Mouse (Mus musculus): Measurements from ENCODE around the gene Cab39l. TPM values are rescaled to one million over a fixed set of nuclear protein-coding genes. Genes with fewer than 3 reads are reported as not detected.
"Not testable (repeated sequence)": the region's sequence is repeated elsewhere in the genome, so short reads cannot be mapped to it uniquely, and the experiment has no call there.

Gene Cab39l
- polyA plus RNA-seq, 1 experiment from 2014 or later, result 22.4 TPM

GRCm38 (mm10) chr14:59605671-59606353, 165.0 kb downstream of the Cab39l start:
- Histone ChIP-seq H3K9ac (ENCODE audit: low read depth, low read length) (no peak overlapping the region), H3K27me3 (ENCODE audit: control insufficient read depth, insufficient read depth, low read depth, low read length) (peaks cover 3% of the 10 kb centered on the region; the same call in 1 of the 2 replicates), H3K9me3 (replicated peaks; ENCODE audit: control insufficient read depth, low read length, poor library complexity, severe bottlenecking) (no peaks in the 10 kb centered on the region), H3K4me2 (ENCODE audit: low read length) (no peak overlapping the region), H3K27ac (ENCODE audit: low read length) (no peak overlapping the region), H3K4me3 (ENCODE audit: low read depth, low read length) (no peak overlapping the region), H3K4me1 (ENCODE audit: control insufficient read depth, insufficient read depth, low read length) (no peaks in the 10 kb centered on the region), H3K36me3 (ENCODE audit: control insufficient read depth, insufficient read depth, low read length) (no peaks in the 10 kb centered on the region)
- 13% methylated on average over 5 of the region's 5 CpGs for WGBS
- ATAC-seq, result peak; percentile 60; the same call in 1 of the 2 replicates

- Histone ChIP-seq H3K36me3 (ENCODE audit: control insufficient read depth, insufficient read depth, low read length) (no peaks in the 10 kb centered on the region), H3K27ac (ENCODE audit: low read length) (no peak overlapping the region), H3K9ac (ENCODE audit: low read depth, low read length) (no peak overlapping the region), H3K27me3 (ENCODE audit: control insufficient read depth, insufficient read depth, low read depth, low read length) (no peaks in the 10 kb centered on the region), H3K4me2 (ENCODE audit: low read length) (no peak overlapping the region), H3K4me1 (ENCODE audit: control insufficient read depth, insufficient read depth, low read length) (no peaks in the 10 kb centered on the region), H3K4me3 (ENCODE audit: low read depth, low read length) (no peak overlapping the region), H3K9me3 (replicated peaks; ENCODE audit: control insufficient read depth, low read length, poor library complexity, severe bottlenecking) (no peaks in the 10 kb centered on the region)
- no peak for ATAC-seq
- 51% methylated on average over 3 of the region's 3 CpGs for WGBS
Observed at GRCm38 (mm10) chr14:59607021-59607420, 166.2 kb downstream of the Cab39l start.

- H3K36me3 ChIP-seq (ENCODE audit: control insufficient read depth, insufficient read depth, low read length), result no peaks in the 10 kb centered on the region
- H3K4me2 ChIP-seq (ENCODE audit: low read length), result no peak overlapping the region
- 55% methylated on average over 14 of the region's 14 CpGs for WGBS
Observed at GRCm38 (mm10) chr14:59612920-59613625, 172.3 kb downstream of the Cab39l start.

GRCm38 (mm10) chr14:59614149-59614548, 173.4 kb downstream of the Cab39l start:
- not testable (repeated sequence) for H3K36me3 ChIP-seq (ENCODE audit: control insufficient read depth, insufficient read depth, low read length); H3K27ac ChIP-seq (ENCODE audit: low read length); H3K9ac ChIP-seq (ENCODE audit: low read depth, low read length); H3K4me2 ChIP-seq (ENCODE audit: low read length); ATAC-seq; H3K4me1 ChIP-seq (ENCODE audit: control insufficient read depth, insufficient read depth, low read length); H3K9me3 ChIP-seq (replicated peaks; ENCODE audit: control insufficient read depth, low read length, poor library complexity, severe bottlenecking); H3K4me3 ChIP-seq (ENCODE audit: low read depth, low read length); H3K27me3 ChIP-seq (ENCODE audit: control insufficient read depth, insufficient read depth, low read depth, low read length)
- 78% methylated on average over 3 of the region's 3 CpGs for WGBS

More at GRCm38 (mm10) chr14:59612920-59613625, 172.3 kb downstream of the Cab39l start:
- no peak for ATAC-seq
- Histone ChIP-seq H3K4me3 (ENCODE audit: low read depth, low read length) (no peak overlapping the region), H3K9ac (ENCODE audit: low read depth, low read length) (no peak overlapping the region), H3K27me3 (ENCODE audit: control insufficient read depth, insufficient read depth, low read depth, low read length) (no peaks in the 10 kb centered on the region), H3K9me3 (replicated peaks; ENCODE audit: control insufficient read depth, low read length, poor library complexity, severe bottlenecking) (no peaks in the 10 kb centered on the region), H3K27ac (ENCODE audit: low read length) (no peak overlapping the region), H3K4me1 (ENCODE audit: control insufficient read depth, insufficient read depth, low read length) (no peaks in the 10 kb centered on the region)

GRCm38 (mm10) chr14:59616802-59617201, 176.0 kb downstream of the Cab39l start:
- 34% methylated on average over 7 of the region's 7 CpGs for WGBS
- no peak overlapping the region for H3K9ac ChIP-seq (ENCODE audit: low read depth, low read length)
- H3K27me3 ChIP-seq (ENCODE audit: control insufficient read depth, insufficient read depth, low read depth, low read length), result no peaks in the 10 kb centered on the region
- no peak overlapping the region for H3K4me3 ChIP-seq (ENCODE audit: low read depth, low read length)
- no peaks in the 10 kb centered on the region for H3K36me3 ChIP-seq (ENCODE audit: control insufficient read depth, insufficient read depth, low read length)
- H3K4me1 ChIP-seq (ENCODE audit: control insufficient read depth, insufficient read depth, low read length), result no peaks in the 10 kb centered on the region
- H3K27ac ChIP-seq (ENCODE audit: low read length), result no peak overlapping the region
- no peak for ATAC-seq
- H3K4me2 ChIP-seq (ENCODE audit: low read length), result no peak overlapping the region
- H3K9me3 ChIP-seq (replicated peaks; ENCODE audit: control insufficient read depth, low read length, poor library complexity, severe bottlenecking), result no peaks in the 10 kb centered on the region

GRCm38 (mm10) chr14:59624326-59624885, 183.6 kb downstream of the Cab39l start:
- WGBS, result 39% methylated on average over 9 of the region's 9 CpGs
- no peaks in the 10 kb centered on the region for H3K9me3 ChIP-seq (replicated peaks; ENCODE audit: control insufficient read depth, low read length, poor library complexity, severe bottlenecking)
- peaks cover 12% of the 10 kb centered on the region; the same call in 1 of the 2 replicates for H3K4me1 ChIP-seq (ENCODE audit: control insufficient read depth, insufficient read depth, low read length)
- no peak overlapping the region for H3K27ac ChIP-seq (ENCODE audit: low read length)
- no peak overlapping the region for H3K9ac ChIP-seq (ENCODE audit: low read depth, low read length)
- no peak overlapping the region for H3K4me3 ChIP-seq (ENCODE audit: low read depth, low read length)
- H3K36me3 ChIP-seq (ENCODE audit: control insufficient read depth, insufficient read depth, low read length), result no peaks in the 10 kb centered on the region
- H3K27me3 ChIP-seq (ENCODE audit: control insufficient read depth, insufficient read depth, low read depth, low read length), result peaks cover 5% of the 10 kb centered on the region; the same call in 1 of the 2 replicates
- H3K4me2 ChIP-seq (ENCODE audit: low read length), result no peak overlapping the region; the same call in 1 of the 2 replicates
- ATAC-seq, result no peak

GRCm38 (mm10) chr14:59625158-59625805, 184.5 kb downstream of the Cab39l start, which contains the start of gene Shisa2:
Gene Shisa2, plus strand, starts transcription at chr14:59625308.
- under 1% methylated on average over 64 of the region's 65 CpGs for WGBS
- peak within 1 kb of the TSS; percentile 82 for H3K4me2 ChIP-seq (ENCODE audit: low read length)
- peaks cover 5% of the 10 kb centered on the region; the same call in 1 of the 2 replicates for H3K27me3 ChIP-seq (ENCODE audit: control insufficient read depth, insufficient read depth, low read depth, low read length)
- ATAC-seq, result peak; percentile 92
- peaks cover 12% of the 10 kb centered on the region; the same call in 1 of the 2 replicates for H3K4me1 ChIP-seq (ENCODE audit: control insufficient read depth, insufficient read depth, low read length)
- peak within 1 kb of the TSS; percentile 74 for H3K4me3 ChIP-seq (ENCODE audit: low read depth, low read length)
- H3K27ac ChIP-seq (ENCODE audit: low read length), result peak within 1 kb of the TSS; percentile 77
- no peaks in the 10 kb centered on the region for H3K9me3 ChIP-seq (replicated peaks; ENCODE audit: control insufficient read depth, low read length, poor library complexity, severe bottlenecking)
- peak within 1 kb of the TSS; percentile 75 for H3K9ac ChIP-seq (ENCODE audit: low read depth, low read length)
- no peaks in the 10 kb centered on the region; the same call in 1 of the 2 replicates for H3K36me3 ChIP-seq (ENCODE audit: control insufficient read depth, insufficient read depth, low read length)

GRCm38 (mm10) chr14:59625806-59626364, 185.1 kb downstream of the Cab39l start:
- peaks cover 12% of the 10 kb centered on the region; the same call in 1 of the 2 replicates for H3K4me1 ChIP-seq (ENCODE audit: control insufficient read depth, insufficient read depth, low read length)
- peak overlapping the region; percentile 82 for H3K4me2 ChIP-seq (ENCODE audit: low read length)
- under 1% methylated on average over 51 of the region's 51 CpGs for WGBS
- peak overlapping the region; percentile 77 for H3K27ac ChIP-seq (ENCODE audit: low read length)
- H3K9ac ChIP-seq (ENCODE audit: low read depth, low read length), result peak overlapping the region; percentile 75
- ATAC-seq, result peak; percentile 66
- peaks cover 5% of the 10 kb centered on the region; the same call in 1 of the 2 replicates for H3K27me3 ChIP-seq (ENCODE audit: control insufficient read depth, insufficient read depth, low read depth, low read length)
- H3K9me3 ChIP-seq (replicated peaks; ENCODE audit: control insufficient read depth, low read length, poor library complexity, severe bottlenecking), result no peaks in the 10 kb centered on the region
- H3K36me3 ChIP-seq (ENCODE audit: control insufficient read depth, insufficient read depth, low read length), result no peaks in the 10 kb centered on the region; the same call in 1 of the 2 replicates
- peak overlapping the region; percentile 74 for H3K4me3 ChIP-seq (ENCODE audit: low read depth, low read length)
